11 mouse cellular contexts compared by ENCODE assay signal in the genomic region with DNA sequence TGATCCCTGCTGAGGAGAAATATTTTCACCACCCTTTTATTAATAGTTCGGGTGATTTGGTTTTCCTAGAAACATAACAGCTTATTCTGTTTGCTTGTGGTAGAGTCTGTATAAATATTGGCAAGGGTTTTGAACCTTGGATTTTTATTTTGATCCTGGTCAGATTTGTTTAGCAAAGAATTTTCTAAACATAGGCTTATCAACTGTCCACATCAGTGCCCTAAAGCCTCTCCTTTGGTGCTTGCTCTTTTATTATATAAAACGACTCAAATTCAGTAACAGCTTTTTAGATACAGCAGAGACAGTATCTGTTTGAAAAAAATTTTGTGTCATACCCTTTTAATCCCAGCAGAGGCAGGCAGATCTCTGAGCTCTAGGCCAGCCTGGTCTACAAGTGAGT. TPM values are rescaled to one million over a fixed set of nuclear protein-coding genes. Genes with fewer than 3 reads are reported as not detected.
DNase-seq lines count a peak whose midpoint lies in the region; ATAC-seq lines count a peak whose summit lies in the region.
"Had no signal": no experiment of that assay in that cellular context is flagged by ENCODE, and none has a peak within 500 bp of the region (broad histone marks: within the 10 kb centered on the region; RNA-seq: fewer than 3 reads in every experiment).

No protein-coding gene starts in this region.

- H3K4me3 ChIP-seq in heart, embryonic 14.5 days (ENCODE audit: control insufficient read depth in 1 of 2, insufficient read depth in 1 of 2, low read depth in 1 of 2, low read length in 2 of 2) = no peak overlapping the region
- no peak overlapping the region for H3K4me3 ChIP-seq in forebrain, embryonic 14.5 days (ENCODE audit: low read depth, low read length)
- H3K4me3 ChIP-seq in liver, embryonic 15.5 days (replicated peaks) = peak overlapping the region; percentile 86

- peaks cover 6 to 18% of the 10 kb centered on the region in 2 experiments for H3K4me1 ChIP-seq in heart, embryonic 14.5 days (ENCODE audit: control insufficient read depth in 2 of 2, insufficient read depth in 2 of 2, low read length in 2 of 2)
- peaks cover 14% of the 10 kb centered on the region; the same call in 1 of the 2 replicates for H3K4me1 ChIP-seq in forebrain, embryonic 14.5 days (ENCODE audit: control insufficient read depth, insufficient read depth, low read length)
- peaks cover 39% of the 10 kb centered on the region for H3K4me1 ChIP-seq in liver, embryonic 15.5 days (replicated peaks)

- H3K27me3 ChIP-seq in heart, embryonic 14.5 days (ENCODE audit: control insufficient read depth, insufficient read depth, low read length) = no peaks in the 10 kb centered on the region
- no peaks in the 10 kb centered on the region for H3K27me3 ChIP-seq in forebrain, embryonic 14.5 days (replicated peaks; ENCODE audit: control insufficient read depth, insufficient read depth, low read length)
- no peaks in the 10 kb centered on the region for H3K27me3 ChIP-seq in liver, embryonic 15.5 days

- WGBS in heart, embryonic 14.5 days = 70% methylated on average over 2 of the region's 2 CpGs
- 75% methylated on average over 2 of the region's 2 CpGs for WGBS in forebrain, embryonic 14.5 days
- 34% methylated on average over 2 of the region's 2 CpGs for WGBS in liver, embryonic 15.5 days (ENCODE audit: insufficient replicate concordance)

- no peak for DNase-seq in heart, postnatal 14 days
- peak; percentile 16 for DNase-seq in A20 (ENCODE audit: low read depth, low spot score)
- no peak for DNase-seq in forebrain, embryonic 14.5 days (ENCODE audit: low spot score)
- no peak for DNase-seq in urinary bladder, postnatal 36 days (ENCODE audit: low spot score in 2 of 2)
- DNase-seq in layer of hippocampus, postnatal 25 days (ENCODE audit: extremely low spot score in 1 of 2, low spot score in 1 of 2) = no peak
- no peak for DNase-seq in cerebellum, adult 11-12 months
- DNase-seq: adrenal gland, adult 2 months; cerebellum, postnatal 25 days; gastrocnemius, postnatal 25 days had no signal

- H3K36me3 ChIP-seq in heart, embryonic 14.5 days (ENCODE audit: control insufficient read depth, insufficient read depth, low read length) = peaks cover 37% of the 10 kb centered on the region
- peaks cover 27% of the 10 kb centered on the region for H3K36me3 ChIP-seq in forebrain, embryonic 14.5 days (ENCODE audit: control insufficient read depth, insufficient read depth, low read length)
- H3K36me3 ChIP-seq in liver, embryonic 15.5 days (replicated peaks) = peaks cover 26% of the 10 kb centered on the region

- no peak overlapping the region for H3K9ac ChIP-seq in heart, embryonic 14.5 days (ENCODE audit: low read length)
- H3K9ac ChIP-seq in forebrain, embryonic 14.5 days (ENCODE audit: low read length) = no peak overlapping the region
- peak overlapping the region; percentile 83; the same call in 1 of the 2 replicates for H3K9ac ChIP-seq in liver, embryonic 15.5 days

- no peaks in the 10 kb centered on the region for H3K9me3 ChIP-seq in heart, embryonic 14.5 days (ENCODE audit: control insufficient read depth, low read length)
- no peaks in the 10 kb centered on the region for H3K9me3 ChIP-seq in forebrain, embryonic 14.5 days (replicated peaks; ENCODE audit: control insufficient read depth, low read length)
- no peaks in the 10 kb centered on the region for H3K9me3 ChIP-seq in liver, embryonic 15.5 days (replicated peaks)

- H3K27ac ChIP-seq in heart, embryonic 14.5 days (replicated peaks in 1 of 2; ENCODE audit: control insufficient read depth in 1 of 2, insufficient read depth in 1 of 2, low read depth in 2 of 2, low read length in 2 of 2) = no peak overlapping the region
- no peak overlapping the region for H3K27ac ChIP-seq in forebrain, embryonic 14.5 days (ENCODE audit: low read depth, low read length)
- peak overlapping the region; percentile 95 for H3K27ac ChIP-seq in liver, embryonic 15.5 days (replicated peaks)

- peak overlapping the region; percentile 62 for H3K4me2 ChIP-seq in heart, embryonic 14.5 days (ENCODE audit: low read length)
- peak overlapping the region; percentile 87 for H3K4me2 ChIP-seq in forebrain, embryonic 14.5 days (ENCODE audit: low read length)
- peak overlapping the region; percentile 84 for H3K4me2 ChIP-seq in liver, embryonic 15.5 days

- intact Hi-C loops in heart, postnatal 14 days (cut with DNase I) = no loop called here

- ATAC-seq in heart, embryonic 14.5 days (ENCODE audit: insufficient number of reproducible peaks, insufficient read depth, low FRiP score, low read depth) = no peak
- no peak for ATAC-seq in forebrain, embryonic 14.5 days
- ATAC-seq in liver, embryonic 15.5 days (ENCODE audit: insufficient read depth) = no peak

RNA-seq across cellular contexts. Expression of gene Ttll5, which starts 1.4 kb away (rescaled TPM):
- polyA plus RNA-seq in heart, embryonic 14.5 days (2014; fragmentation: Nextera tagmentation; extraction: Ambion mirVana) = 17.1 and 18.5 TPM in 2 replicates
- 10 to 100 TPM; 15.4 to 17.2 TPM for total RNA-seq in heart, postnatal 14 days (2021)
- polyA plus RNA-seq in forebrain, embryonic 14.5 days (2014; fragmentation: Nextera tagmentation; extraction: Ambion mirVana) = 15.2 and 15.5 TPM in 2 replicates
- polyA plus RNA-seq in liver, embryonic 15.5 days (2015; fragmentation: Nextera tagmentation; extraction: Ambion mirVana) = 5.5 and 6.8 TPM in 2 replicates
- 10 to 100 TPM; 40.1 to 44.2 TPM for total RNA-seq in layer of hippocampus, postnatal 25 days (2021)

RNA-seq across cellular contexts. Expression of gene Erg28, which starts 1.5 kb away (rescaled TPM):
- 58.1 and 59.3 TPM in 2 replicates for polyA plus RNA-seq in heart, embryonic 14.5 days (2014; fragmentation: Nextera tagmentation; extraction: Ambion mirVana)
- 1 to 10 TPM; 6.2 to 7.3 TPM for total RNA-seq in heart, postnatal 14 days (2021)
- 102 and 105 TPM in 2 replicates for polyA plus RNA-seq in forebrain, embryonic 14.5 days (2014; fragmentation: Nextera tagmentation; extraction: Ambion mirVana)
- 89.8 and 95.8 TPM in 2 replicates for polyA plus RNA-seq in liver, embryonic 15.5 days (2015; fragmentation: Nextera tagmentation; extraction: Ambion mirVana)
- total RNA-seq in layer of hippocampus, postnatal 25 days (2021) = 10 to 100 TPM; 60.5 to 63.5 TPM
